Mouse (Mus musculus) retina, postnatal 1 day (tissue): ENCODE measurements at regions not wholly inside any gene's neighbourhood (a gene's known extent, or its start where the extent isn't known, plus 50 kb on each side); places are given as distances from the start of the nearest gene placed in this dataset.

ENCODE experiments used
- DNase-seq: peaks from one replicate; pipeline ENCODE4 v3.0.0-alpha.2; 2012

DNA sequence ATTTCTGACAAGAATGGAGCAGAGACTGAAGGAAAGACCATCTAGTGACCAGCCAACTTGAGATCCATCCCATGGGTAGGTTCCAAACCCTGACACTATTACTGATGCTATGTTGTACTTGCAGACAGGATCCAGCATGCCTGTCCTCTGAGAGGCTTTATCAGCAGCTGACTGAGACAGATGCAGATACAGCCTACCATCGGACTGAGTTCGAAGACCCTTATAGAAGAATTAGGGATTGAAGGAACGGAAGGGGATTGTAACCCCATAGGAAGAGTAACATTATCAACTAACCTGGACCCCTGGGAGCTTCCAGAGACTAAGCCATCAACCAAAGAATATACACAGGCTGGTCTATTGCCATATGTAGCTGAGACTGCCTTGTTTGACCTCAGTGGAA is 183.1 kb upstream of the Adcy2 start:
- DNase-seq = no peak

- no peak for DNase-seq
Measured at GRCm38 (mm10) chr13:69190661-69191060, 191.3 kb upstream of the Adcy2 start.

DNA sequence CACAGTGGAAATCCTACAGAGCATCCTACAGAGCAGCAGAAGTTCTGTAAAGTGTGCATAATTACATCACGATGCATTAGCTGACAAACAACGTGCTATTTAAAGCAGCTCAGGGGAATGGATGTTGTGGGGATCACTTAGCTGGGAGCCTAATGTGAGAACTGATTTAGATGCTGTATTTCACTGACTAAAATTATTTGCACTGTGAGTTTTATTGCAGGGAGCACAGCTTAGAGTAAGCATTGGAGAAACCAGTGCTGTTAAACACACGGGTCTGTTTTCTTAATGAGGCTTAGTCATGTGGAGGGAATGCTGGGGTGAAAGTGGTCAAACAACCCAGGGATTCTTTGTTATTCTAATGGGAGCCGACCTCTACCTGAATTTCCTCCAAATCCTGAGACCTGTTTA is 197.1 kb upstream of the Adcy2 start:
- no peak for DNase-seq

DNA sequence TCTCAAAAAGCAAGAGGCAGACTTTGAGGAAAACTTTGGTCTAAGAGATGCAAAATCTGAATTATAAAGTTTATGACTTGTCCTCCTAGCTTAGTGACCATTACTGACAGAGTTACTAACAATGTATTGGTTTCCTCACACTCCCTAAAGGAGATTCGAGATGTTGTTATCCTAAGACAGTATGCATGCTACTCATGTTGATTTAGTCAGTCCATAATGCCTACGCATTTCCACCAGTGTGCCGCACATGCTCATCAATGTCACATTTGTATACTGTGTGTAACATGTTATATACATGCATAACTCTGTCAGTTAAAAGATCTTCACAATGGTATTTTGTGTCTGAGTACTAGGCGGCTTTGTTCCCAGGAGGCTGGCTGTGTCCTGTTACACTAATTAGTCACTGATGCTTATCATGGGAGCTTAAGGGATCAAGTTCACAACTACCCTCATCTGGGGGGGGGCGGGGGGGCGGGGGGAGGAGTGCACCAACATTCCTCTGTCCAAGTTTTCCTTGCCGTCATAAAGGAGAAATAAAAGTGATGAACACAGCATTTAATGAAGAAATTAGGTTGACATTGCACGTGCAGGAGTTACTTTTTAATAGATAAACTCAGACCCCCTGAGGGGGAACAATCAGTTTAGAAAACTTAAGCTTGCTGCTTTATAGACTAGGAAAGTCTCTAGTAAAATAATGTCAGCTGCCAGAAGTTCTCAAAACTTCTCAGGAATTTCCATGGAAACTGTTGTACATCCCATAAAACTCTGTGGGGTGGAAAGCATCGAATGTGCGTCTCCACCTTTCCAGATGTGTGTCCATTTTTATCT is 208.6 kb upstream of the Adcy2 start:
- peak; percentile 29 for DNase-seq

DNA sequence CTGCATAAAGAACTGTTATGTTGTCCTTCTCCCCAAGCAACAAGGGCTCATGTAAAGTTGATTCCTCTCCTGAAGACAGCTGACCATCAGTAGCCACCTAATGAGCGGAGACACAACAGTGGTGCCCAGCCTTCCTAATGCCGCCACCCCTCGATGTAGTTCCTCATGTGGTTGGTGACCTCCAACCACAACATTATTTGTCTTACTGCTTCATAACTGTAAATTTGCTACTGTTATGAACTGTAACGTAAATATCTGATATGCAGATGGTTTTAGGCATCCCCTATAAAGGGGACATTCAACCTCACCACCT is 209.2 kb upstream of the Adcy2 start:
- no peak for DNase-seq

GRCm38 (mm10) chr13:69216579-69216978 is 217.2 kb upstream of the Adcy2 start:
- no peak for DNase-seq

- peak; percentile 51 for DNase-seq
Measured at GRCm38 (mm10) chr13:69220425-69220824, 221.1 kb upstream of the Adcy2 start.

DNA sequence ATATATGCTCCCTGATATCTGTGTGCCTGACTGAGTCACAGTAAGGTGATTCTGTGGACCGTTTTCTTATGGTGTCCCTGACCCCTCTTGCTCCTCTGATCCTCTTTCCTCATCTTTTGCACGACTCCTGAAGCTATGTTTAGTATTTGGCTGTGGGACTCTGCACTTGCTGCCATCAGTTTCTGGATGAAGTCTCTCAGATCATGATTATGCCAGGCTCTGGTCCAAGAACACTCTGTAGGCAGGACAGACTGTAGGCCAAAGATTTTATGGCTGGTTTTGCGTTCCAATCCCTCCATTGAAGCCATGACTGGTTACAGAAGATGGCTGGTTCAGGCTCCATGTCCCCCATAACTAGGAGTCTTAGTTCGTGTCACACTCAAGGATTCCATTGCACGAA is 227.2 kb upstream of the Adcy2 start:
- DNase-seq = no peak

DNA sequence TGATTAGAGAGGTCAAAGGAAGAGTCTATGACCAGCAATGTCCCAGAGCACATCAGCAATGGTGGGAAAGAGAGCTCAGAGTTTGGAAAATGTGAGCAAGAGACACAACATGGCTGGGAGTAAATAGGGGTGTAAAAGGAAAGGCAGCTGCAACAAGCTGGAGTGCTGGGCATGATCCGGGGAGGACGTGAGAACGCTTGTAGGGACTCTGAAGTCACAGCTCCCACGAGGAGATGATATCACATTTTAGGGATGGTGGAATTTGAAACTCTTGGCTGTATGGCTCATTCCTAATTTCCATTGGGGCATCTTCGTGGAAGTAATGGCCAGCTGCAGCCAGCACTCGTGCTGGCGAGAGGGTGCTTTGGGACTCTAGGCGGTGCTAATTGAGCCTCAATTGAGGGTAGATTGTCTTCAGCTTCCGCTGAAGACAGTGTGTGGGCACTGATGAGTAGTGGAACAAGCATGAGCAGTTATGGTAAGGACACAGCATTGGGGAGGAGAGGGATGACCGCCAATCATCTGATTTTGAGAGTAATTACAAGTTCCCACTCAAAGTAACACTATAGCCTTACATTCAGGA is 231.1 kb upstream of the Adcy2 start:
- DNase-seq = no peak

- DNase-seq = no peak
Measured at GRCm38 (mm10) chr13:69236386-69236785, 237.0 kb upstream of the Adcy2 start.

DNA sequence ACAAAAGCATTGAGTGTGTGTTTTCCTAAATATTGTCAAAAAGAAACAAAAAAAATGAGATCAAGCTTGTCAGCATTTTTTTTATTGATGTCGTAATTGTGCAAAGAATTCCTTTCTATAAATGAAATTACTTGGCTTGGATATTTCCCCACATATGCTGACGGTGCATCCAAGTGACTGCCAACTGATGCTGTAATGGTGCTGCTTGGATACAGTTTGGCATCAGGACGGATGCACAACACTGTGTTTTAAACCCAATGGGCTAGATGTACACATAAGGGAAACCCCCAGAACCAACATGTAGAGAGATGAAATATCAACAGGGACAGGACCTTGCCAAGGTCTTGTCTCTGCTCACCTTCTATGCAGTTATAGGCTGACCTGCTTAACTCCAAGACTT is 238.6 kb upstream of the Adcy2 start:
- no peak for DNase-seq

GRCm38 (mm10) chr13:69239261-69239915 is 240.0 kb upstream of the Adcy2 start:
- DNase-seq = no peak

- no peak for DNase-seq
Measured at GRCm38 (mm10) chr13:69242544-69243296, 243.4 kb upstream of the Adcy2 start.

- DNase-seq = no peak
Measured at GRCm38 (mm10) chr13:69250334-69251129, 251.2 kb upstream of the Adcy2 start.

GRCm38 (mm10) chr13:69251130-69251561 is 251.8 kb upstream of the Adcy2 start:
- DNase-seq = no peak

- DNase-seq = peak; percentile 21
Measured at GRCm38 (mm10) chr13:69252335-69252734, 253.0 kb upstream of the Adcy2 start.

- DNase-seq = no peak
Measured at GRCm38 (mm10) chr13:69260485-69260884, 261.1 kb upstream of the Adcy2 start.

GRCm38 (mm10) chr13:69260972-69261371 is 261.6 kb upstream of the Adcy2 start:
- no peak for DNase-seq

GRCm38 (mm10) chr13:69263722-69264121 is 264.4 kb upstream of the Adcy2 start:
- no peak for DNase-seq

GRCm38 (mm10) chr13:69266071-69266470 is 266.7 kb upstream of the Adcy2 start:
- no peak for DNase-seq

- DNase-seq = peak; percentile 67
Measured at GRCm38 (mm10) chr13:69272506-69272905, 261.0 kb upstream of the Nsun2 start.

GRCm38 (mm10) chr13:69279647-69280046 is 253.9 kb upstream of the Nsun2 start:
- DNase-seq = no peak

GRCm38 (mm10) chr13:69294483-69294882 is 239.1 kb upstream of the Nsun2 start:
- no peak for DNase-seq
